Mouse (Mus musculus) E14TG2a.4 (cell line): Measurements from ENCODE around the gene Acox1.

ENCODE experiments used
- CTCF ChIP-seq: conservative IDR thresholded peaks from 2 replicates; pipeline ENCODE4 v1.5.1; 2014; ENCODE audit warnings: low read length
- NANOG ChIP-seq: IDR thresholded peaks from 2 replicates; pipeline ENCODE4 v1.6.1; 2014; ENCODE audit warnings: borderline replicate concordance, low read length, mixed read lengths
- POU5F1 ChIP-seq: IDR thresholded peaks from 2 replicates; pipeline ENCODE4 v1.6.1; 2014; ENCODE audit warnings: low read length, borderline replicate concordance

DNA sequence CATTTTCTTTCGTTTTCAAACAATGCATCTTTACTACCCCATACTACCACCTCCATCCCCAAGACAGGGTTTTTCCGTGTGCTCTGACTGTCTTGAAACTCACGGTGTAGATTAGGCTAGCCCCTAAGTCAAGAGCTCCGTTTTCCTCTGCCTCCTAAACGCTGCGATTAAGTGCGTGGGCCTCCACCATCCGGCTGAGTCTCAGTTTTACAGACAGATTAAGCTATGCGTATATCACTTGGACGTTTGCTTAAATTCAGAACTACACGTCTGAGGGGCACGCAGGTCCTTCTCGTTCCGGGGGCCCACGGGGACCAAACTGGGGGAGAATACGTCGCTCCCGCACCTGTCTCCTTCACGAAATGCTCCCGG, 60.8 kb downstream of the Acox1 start:
- no peak for TF ChIP-seq CTCF
- TF ChIP-seq POU5F1, result no peak
- no peak for TF ChIP-seq NANOG
